Mouse (Mus musculus) adrenal gland, postnatal 10 days (tissue): ENCODE data around the gene Ager. TPM values are rescaled to one million over a fixed set of nuclear protein-coding genes. Genes with fewer than 3 reads are reported as not detected.

Source experiments
- DNase-seq: peaks from one replicate; pipeline ENCODE4 v3.0.0; 2021; ENCODE audit warnings: mixed read lengths
- total RNA-seq, 2 experiments: library from RNA; stranded (reverse); gene quantifications; 2 replicates each; pipeline ENCODE4 v1.2.3; 2021

Gene Ager
- total RNA-seq, 2 experiments from 2014 or later: 2.0 to 4.3 TPM

- DNase-seq: no peak
Measured at GRCm38 (mm10) chr17:34630761-34631301, 33.2 kb downstream of the Ager start.

- DNase-seq: no peak
Measured at GRCm38 (mm10) chr17:34631647-34632046, 34.0 kb downstream of the Ager start.

GRCm38 (mm10) chr17:34632261-34632691 lies 34.6 kb downstream of the Ager start:
- peak; percentile 81 for DNase-seq

DNA sequence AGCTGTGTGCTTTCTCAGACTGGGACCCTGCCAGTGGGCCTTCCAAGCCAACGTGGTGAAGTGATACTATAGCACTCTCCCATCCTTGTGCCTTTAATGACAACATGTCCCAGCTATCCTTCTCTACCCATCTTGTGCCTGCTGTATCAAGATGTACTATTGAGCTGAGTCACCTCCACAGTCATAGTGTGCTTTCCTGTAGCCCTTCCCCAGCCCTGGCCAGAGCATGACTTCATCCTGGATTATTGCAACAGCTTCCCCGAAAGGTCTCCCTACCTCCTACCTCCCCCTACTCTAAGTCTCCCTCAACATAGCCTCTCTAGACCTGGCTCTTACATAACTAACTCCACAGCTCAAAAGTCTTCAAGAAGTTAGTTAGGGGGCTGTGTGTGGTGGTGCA lies 38.0 kb downstream of the Ager start:
- no peak for DNase-seq

DNA sequence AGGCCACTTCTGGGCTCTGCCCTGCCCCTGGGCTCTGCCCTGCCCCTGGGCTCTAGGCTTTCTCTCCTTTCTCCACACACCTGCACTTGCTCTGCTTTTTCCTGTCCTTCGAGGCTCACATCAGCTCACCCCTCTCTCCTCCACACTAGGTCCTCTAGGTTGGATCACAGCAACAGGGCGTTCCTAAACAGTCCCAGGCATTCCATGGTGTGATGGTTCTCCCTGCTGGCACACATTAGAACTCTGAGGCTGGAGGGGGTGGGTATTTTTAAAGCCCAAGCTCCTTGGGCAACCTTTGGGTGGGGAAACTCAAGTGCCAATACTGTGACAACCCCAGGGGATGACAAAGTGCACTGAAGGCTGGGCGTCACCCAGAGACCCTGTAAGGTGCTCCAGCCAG lies 39.8 kb downstream of the Ager start:
- no peak for DNase-seq

GRCm38 (mm10) chr17:34639461-34640255 lies 42.0 kb downstream of the Ager start:
- DNase-seq: peak; percentile 31

GRCm38 (mm10) chr17:34640778-34641601 lies 43.3 kb downstream of the Ager start:
- DNase-seq: peak; percentile 61

DNA sequence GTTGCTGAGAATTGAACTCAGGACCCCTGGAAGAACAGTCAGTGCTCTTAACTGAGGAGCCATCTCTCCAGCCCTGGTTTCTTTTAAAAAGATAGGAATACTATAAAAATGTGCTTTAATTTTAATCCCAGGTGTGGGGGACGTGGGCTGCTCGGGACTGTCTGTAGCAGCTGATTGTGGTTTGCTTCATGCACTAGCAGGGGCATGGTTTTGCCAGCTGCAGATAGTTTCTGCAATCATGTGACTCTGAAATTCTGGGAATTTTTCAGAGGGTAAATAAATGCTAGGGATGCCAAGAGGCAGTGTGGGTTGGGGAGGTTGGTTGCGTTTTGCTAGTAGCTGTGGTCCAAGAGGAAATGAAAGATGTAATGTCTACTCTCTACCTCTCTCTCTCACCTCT lies 44.3 kb downstream of the Ager start:
- no peak for DNase-seq

GRCm38 (mm10) chr17:34643379-34643778 lies 45.7 kb downstream of the Ager start:
- DNase-seq: no peak

- peak; percentile 51 for DNase-seq
Measured at GRCm38 (mm10) chr17:34643944-34644343, 46.3 kb downstream of the Ager start.

DNA sequence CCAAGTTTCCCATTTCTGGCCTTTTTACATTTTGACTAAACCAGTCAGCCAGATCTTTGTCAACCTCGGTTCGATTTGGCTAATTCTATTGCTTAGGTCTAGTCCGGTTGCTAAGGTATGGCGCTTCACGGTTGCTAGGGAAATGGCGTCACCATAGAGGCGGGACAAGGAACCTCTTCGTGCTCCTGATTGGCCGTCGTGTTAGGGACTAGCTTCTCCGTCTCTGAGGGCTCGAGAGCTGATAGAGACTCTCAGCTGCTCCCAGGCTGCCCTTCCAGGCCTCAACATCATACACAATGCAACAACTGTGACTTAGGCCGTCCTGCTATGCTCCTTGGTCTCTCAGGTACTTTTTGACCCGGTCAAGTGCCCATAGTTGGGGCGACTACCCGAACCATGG lies 46.9 kb downstream of the Ager start, which contains the start of gene Fkbpl:
Fkbpl (plus strand) TSS at position 157 of the 400 bp plus-strand sequence.
- peak; percentile 96 for DNase-seq

DNA sequence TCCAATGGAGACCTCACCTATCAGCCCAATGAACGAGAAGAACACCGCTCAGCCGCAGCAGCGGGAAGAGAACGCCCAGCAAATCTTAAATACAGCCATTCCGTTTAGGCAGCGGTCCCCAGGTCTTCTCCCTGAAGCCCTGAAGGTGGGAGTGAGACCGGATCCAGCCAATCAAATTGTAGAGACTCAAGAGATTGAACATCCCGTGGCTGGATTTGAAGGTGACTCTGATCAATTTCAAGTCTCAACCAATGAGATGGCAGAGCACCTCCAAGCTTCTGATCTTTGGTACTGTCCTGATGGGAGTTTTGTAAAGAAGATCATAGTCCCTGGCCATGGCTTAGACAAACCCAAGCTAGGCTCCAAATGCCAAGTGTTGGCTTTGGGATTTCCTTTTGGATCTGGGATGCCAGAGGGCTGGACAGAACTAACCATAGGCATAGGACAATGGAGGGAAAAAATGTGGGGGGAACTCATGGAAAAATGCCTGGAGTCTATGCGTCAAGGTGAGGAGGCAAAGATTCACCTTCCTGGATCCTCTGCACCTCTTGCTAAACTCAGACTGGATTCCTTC lies 47.7 kb downstream of the Ager start:
- no peak for DNase-seq

- peak; percentile 38 for DNase-seq
Measured at GRCm38 (mm10) chr17:34645831-34646511, 48.3 kb downstream of the Ager start.

- DNase-seq: peak; percentile 95
Measured at GRCm38 (mm10) chr17:34646906-34647787, 49.5 kb downstream of the Ager start, which contains the start of gene Atf6b. TSS of gene Atf6b (plus strand) at chr17:34647146.

- DNase-seq: no peak
Measured at GRCm38 (mm10) chr17:34648141-34648890, 50.7 kb downstream of the Ager start.

GRCm38 (mm10) chr17:34649106-34649864 lies 51.6 kb downstream of the Ager start:
- no peak for DNase-seq
